Mouse (Mus musculus) heart, embryonic 16.5 days (tissue): ENCODE measurements at regions not wholly inside any gene's neighbourhood (a gene's known extent, or its start where the extent isn't known, plus 50 kb on each side); places are given as distances from the start of the nearest gene placed in this dataset.

ENCODE experiments used
- ATAC-seq: fragments of 200-750 bp; cut with Nextera tagmentation; replicated peaks from 2 replicates; pipeline ENCODE4 v1.8.0; 2017; ENCODE audit warnings: moderate number of reproducible peaks; ENCODE audit not compliant: insufficient read depth, low FRiP score; ENCODE audit errors: extremely low read depth
- H3K27ac ChIP-seq: fragments of 300-500 bp; sonication (generic); 2 replicates; pipeline ENCODE4 v1.5.1; 2014; ENCODE audit warnings: mild to moderate bottlenecking, low read length, control low read depth, moderate library complexity
- H3K27me3 ChIP-seq: fragments of 300-500 bp; sonication (generic); 2 replicates; pipeline ENCODE4 v1.6.1; 2014; ENCODE audit warnings: low read length, mixed read lengths; ENCODE audit not compliant: control insufficient read depth, insufficient read depth
- H3K36me3 ChIP-seq: fragments of 300-500 bp; sonication (generic); 2 replicates; pipeline ENCODE4 v1.6.1; 2014; ENCODE audit not compliant: control insufficient read depth, insufficient read depth
- H3K4me1 ChIP-seq: fragments of 300-500 bp; sonication (generic); 2 replicates; pipeline ENCODE4 v1.6.1; 2014; ENCODE audit warnings: low read length, mixed read lengths; ENCODE audit not compliant: control insufficient read depth, insufficient read depth
- H3K4me2 ChIP-seq: fragments of 300-500 bp; sonication (generic); 2 replicates; pipeline ENCODE4 v1.6.1; 2014; ENCODE audit warnings: low read depth, mild to moderate bottlenecking, control low read depth, low read length
- H3K4me3 ChIP-seq: fragments of 300-500 bp; sonication (generic); 2 replicates; pipeline ENCODE4 v1.5.1; 2014; ENCODE audit warnings: mild to moderate bottlenecking, control low read depth, low read length
- H3K9ac ChIP-seq: fragments of 300-500 bp; sonication (generic); 2 replicates; pipeline ENCODE4 v1.6.1; 2014; ENCODE audit warnings: low read length, control low read depth
- H3K9me3 ChIP-seq: fragments of 300-500 bp; sonication (generic); replicated peaks from 2 replicates; pipeline ENCODE4 v1.6.1; 2016; ENCODE audit warnings: low read length; ENCODE audit not compliant: control insufficient read depth
- WGBS: fragments of 180-500 bp; shearing (Covaris S2); extraction: QIAGEN DNeasy Blood & Tissue Kit; methylation state at CpG from one replicate; pipeline ENCODE4 v1.1.7; 2014; 5-methylcytosine and 5-hydroxymethylcytosine counted together

DNA sequence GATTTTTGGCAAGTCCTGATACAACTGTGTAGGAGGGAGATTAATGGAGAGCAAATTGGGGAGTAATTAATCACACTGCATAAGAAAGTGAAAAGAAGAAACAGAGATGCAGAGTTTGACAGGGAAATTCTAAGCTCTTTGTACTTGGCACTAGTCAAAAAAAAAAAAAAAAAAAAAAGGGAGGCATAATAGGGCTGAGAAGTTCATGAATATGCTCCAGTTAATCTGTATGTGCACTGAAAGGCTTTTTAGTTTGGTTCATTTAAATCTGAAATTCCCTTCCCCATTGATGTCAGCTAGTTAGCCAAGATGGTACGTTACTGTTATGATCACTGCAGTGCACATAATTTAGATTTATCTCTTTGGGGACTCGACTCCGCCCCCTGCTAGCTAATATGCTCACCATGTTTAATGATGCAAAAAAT is 470.8 kb upstream of the Map3k7 start:
- ATAC-seq, result no peak
- Histone ChIP-seq H3K9ac (no peak overlapping the region), H3K4me2 (no peak overlapping the region), H3K4me3 (no peak overlapping the region), H3K27ac (no peak overlapping the region), H3K9me3 (no peaks in the 10 kb centered on the region), H3K27me3 (no peaks in the 10 kb centered on the region), H3K4me1 (no peaks in the 10 kb centered on the region), H3K36me3 (no peaks in the 10 kb centered on the region)
- 85% methylated on average over 3 of the region's 3 CpGs for WGBS

- no peak for ATAC-seq
Measured at GRCm38 (mm10) chr4:31499888-31500287, 464.0 kb upstream of the Map3k7 start.

GRCm38 (mm10) chr4:31500432-31500831 is 463.5 kb upstream of the Map3k7 start:
- Histone ChIP-seq H3K27ac (no peak overlapping the region), H3K27me3 (no peaks in the 10 kb centered on the region), H3K4me2 (no peak overlapping the region), H3K9me3 (no peaks in the 10 kb centered on the region), H3K36me3 (no peaks in the 10 kb centered on the region), H3K4me3 (no peak overlapping the region), H3K4me1 (no peaks in the 10 kb centered on the region), H3K9ac (no peak overlapping the region)
- no peak for ATAC-seq
- WGBS, result 76% methylated on average over 4 of the region's 4 CpGs

More at GRCm38 (mm10) chr4:31499888-31500287, 464.0 kb upstream of the Map3k7 start:
- Histone ChIP-seq H3K27me3 (no peaks in the 10 kb centered on the region), H3K4me3 (no peak overlapping the region), H3K36me3 (no peaks in the 10 kb centered on the region), H3K9me3 (no peaks in the 10 kb centered on the region), H3K27ac (no peak overlapping the region), H3K4me1 (no peaks in the 10 kb centered on the region), H3K4me2 (no peak overlapping the region), H3K9ac (no peak overlapping the region)
- 89% methylated on average over 2 of the region's 2 CpGs for WGBS

DNA sequence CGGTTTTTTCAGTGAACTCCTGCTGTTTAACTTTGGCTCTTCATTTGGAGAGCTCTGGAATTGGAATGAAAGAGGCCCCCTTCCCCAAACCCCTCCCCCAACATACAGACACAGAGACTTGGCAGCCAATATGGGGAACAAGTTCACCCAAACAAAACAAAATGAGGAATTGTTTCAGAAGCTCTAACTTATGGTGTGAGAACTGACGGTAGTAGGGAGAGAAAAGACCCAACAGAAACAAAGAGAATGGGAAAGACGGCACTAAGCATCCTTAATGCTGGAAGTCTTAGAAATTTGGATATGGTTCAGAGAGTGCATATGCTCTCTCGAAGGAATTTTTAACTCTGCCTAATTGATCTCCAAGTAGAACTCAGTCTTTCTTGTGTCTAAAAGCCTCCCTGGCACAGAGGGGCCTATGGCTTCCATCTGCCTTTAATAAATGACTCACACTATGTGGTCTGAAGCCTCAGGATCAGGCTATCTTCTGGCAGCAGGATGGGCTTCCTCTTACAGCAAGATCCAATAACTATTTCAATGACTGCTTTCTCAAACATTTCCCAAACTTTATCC is 438.2 kb upstream of the Map3k7 start:
- no peaks in the 10 kb centered on the region for H3K27me3 ChIP-seq
- no peak overlapping the region for H3K4me2 ChIP-seq
- 55% methylated on average over 4 of the region's 4 CpGs for WGBS
- H3K36me3 ChIP-seq, result no peaks in the 10 kb centered on the region
- no peak overlapping the region for H3K4me3 ChIP-seq
- H3K9me3 ChIP-seq, result no peaks in the 10 kb centered on the region
- H3K4me1 ChIP-seq, result no peaks in the 10 kb centered on the region
- no peak overlapping the region for H3K27ac ChIP-seq
- no peak for ATAC-seq
- H3K9ac ChIP-seq, result no peak overlapping the region

- no peak overlapping the region for H3K4me3 ChIP-seq
- no peak overlapping the region for H3K4me2 ChIP-seq
- H3K4me1 ChIP-seq, result no peaks in the 10 kb centered on the region
- no peaks in the 10 kb centered on the region for H3K9me3 ChIP-seq
- H3K27me3 ChIP-seq, result no peaks in the 10 kb centered on the region
- no peak overlapping the region for H3K27ac ChIP-seq
- ATAC-seq, result no peak
- H3K9ac ChIP-seq, result no peak overlapping the region
- no peaks in the 10 kb centered on the region for H3K36me3 ChIP-seq
- 51% methylated on average over 1 of the region's 1 CpGs for WGBS
Measured at GRCm38 (mm10) chr4:31536811-31537210, 427.1 kb upstream of the Map3k7 start.

DNA sequence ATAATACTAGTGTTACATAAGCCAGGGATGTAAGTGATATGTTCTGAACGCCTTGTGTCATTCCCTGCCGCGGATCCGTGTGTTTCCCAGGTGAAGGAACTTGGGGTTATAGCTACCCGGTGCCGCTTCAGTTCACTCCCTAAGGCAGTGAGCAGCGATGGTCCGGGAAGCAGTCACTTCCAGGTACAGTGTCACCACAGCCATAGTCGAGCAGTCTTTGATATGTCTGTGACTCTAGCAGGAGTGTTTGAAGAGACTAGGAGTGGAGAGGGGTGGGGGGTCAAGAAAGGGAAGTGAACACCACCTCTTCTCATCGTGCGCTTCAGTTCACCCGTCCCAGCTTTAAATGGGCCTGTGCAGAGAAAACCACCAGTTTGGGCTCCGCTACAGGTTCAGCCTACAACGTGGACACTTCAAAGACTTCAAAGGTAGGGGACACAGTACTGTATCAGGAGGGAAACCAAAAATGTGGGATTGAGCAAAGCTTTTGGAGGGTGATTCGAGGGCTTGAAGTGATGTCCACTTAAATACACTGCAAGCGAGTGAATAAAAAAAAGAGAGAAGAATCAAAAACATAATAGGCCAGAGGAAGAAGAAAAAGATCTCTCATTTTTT is 410.0 kb upstream of the Map3k7 start:
- H3K9me3 ChIP-seq, result no peaks in the 10 kb centered on the region
- H3K4me2 ChIP-seq, result no peak overlapping the region
- WGBS, result 83% methylated on average over 16 of the region's 16 CpGs
- no peak overlapping the region for H3K9ac ChIP-seq
- H3K27me3 ChIP-seq, result no peaks in the 10 kb centered on the region
- ATAC-seq, result no peak
- H3K36me3 ChIP-seq, result no peaks in the 10 kb centered on the region
- H3K4me3 ChIP-seq, result no peak overlapping the region
- H3K27ac ChIP-seq, result no peak overlapping the region
- no peaks in the 10 kb centered on the region for H3K4me1 ChIP-seq

- ATAC-seq, result no peak
- Histone ChIP-seq H3K9ac (no peak overlapping the region), H3K9me3 (no peaks in the 10 kb centered on the region), H3K27ac (no peak overlapping the region), H3K36me3 (no peaks in the 10 kb centered on the region), H3K27me3 (no peaks in the 10 kb centered on the region), H3K4me2 (no peak overlapping the region), H3K4me3 (no peak overlapping the region), H3K4me1 (no peaks in the 10 kb centered on the region)
- 84% methylated on average over 1 of the region's 1 CpGs for WGBS
Measured at GRCm38 (mm10) chr4:31555077-31555476, 408.8 kb upstream of the Map3k7 start.

GRCm38 (mm10) chr4:31557261-31557660 is 406.6 kb upstream of the Map3k7 start:
- H3K9ac ChIP-seq, result no peak overlapping the region
- H3K4me1 ChIP-seq, result no peaks in the 10 kb centered on the region
- no peaks in the 10 kb centered on the region for H3K27me3 ChIP-seq
- H3K4me3 ChIP-seq, result no peak overlapping the region
- WGBS, result 82% methylated on average over 7 of the region's 7 CpGs
- H3K4me2 ChIP-seq, result no peak overlapping the region
- no peaks in the 10 kb centered on the region for H3K36me3 ChIP-seq
- H3K27ac ChIP-seq, result no peak overlapping the region
- ATAC-seq, result no peak
- H3K9me3 ChIP-seq, result no peaks in the 10 kb centered on the region

- Histone ChIP-seq H3K4me2 (no peak overlapping the region), H3K4me3 (no peak overlapping the region), H3K36me3 (no peaks in the 10 kb centered on the region), H3K27ac (no peak overlapping the region), H3K9me3 (no peaks in the 10 kb centered on the region), H3K4me1 (no peaks in the 10 kb centered on the region), H3K27me3 (no peaks in the 10 kb centered on the region), H3K9ac (no peak overlapping the region)
- WGBS, result 85% methylated on average over 4 of the region's 4 CpGs
- ATAC-seq, result no peak
Measured at GRCm38 (mm10) chr4:31560305-31560704, 403.6 kb upstream of the Map3k7 start.
